Mouse (Mus musculus): ENCODE results near the gene Cdc42ep1.
"Not testable (repeated sequence)": the region's sequence is repeated elsewhere in the genome, so short reads cannot be mapped to it uniquely, and the experiment has no call there.

The Cdc42ep1 gene

DNA sequence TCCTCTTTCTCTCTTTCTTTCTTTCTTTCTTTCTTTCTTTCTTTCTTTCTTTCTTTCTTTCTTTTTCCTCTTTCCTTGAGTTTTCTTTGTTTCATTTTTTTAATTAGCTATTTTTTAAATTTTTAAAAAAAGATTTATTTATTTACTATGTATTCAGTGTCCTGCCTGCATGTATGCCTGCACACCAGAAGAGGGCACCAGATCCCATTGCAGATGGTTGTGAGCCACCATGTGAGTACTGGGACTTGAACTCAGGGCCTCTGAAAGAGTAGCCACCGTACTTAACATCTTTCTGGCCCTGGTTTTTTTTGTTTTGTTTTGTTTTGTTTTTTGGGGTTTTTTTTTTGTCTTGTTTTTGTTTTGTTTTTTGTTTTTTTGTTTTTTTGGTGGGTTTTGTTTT, 12.8 kb upstream of the Cdc42ep1 start:
- no peak for DNase-seq (ENCODE audit: low spot score)

DNA sequence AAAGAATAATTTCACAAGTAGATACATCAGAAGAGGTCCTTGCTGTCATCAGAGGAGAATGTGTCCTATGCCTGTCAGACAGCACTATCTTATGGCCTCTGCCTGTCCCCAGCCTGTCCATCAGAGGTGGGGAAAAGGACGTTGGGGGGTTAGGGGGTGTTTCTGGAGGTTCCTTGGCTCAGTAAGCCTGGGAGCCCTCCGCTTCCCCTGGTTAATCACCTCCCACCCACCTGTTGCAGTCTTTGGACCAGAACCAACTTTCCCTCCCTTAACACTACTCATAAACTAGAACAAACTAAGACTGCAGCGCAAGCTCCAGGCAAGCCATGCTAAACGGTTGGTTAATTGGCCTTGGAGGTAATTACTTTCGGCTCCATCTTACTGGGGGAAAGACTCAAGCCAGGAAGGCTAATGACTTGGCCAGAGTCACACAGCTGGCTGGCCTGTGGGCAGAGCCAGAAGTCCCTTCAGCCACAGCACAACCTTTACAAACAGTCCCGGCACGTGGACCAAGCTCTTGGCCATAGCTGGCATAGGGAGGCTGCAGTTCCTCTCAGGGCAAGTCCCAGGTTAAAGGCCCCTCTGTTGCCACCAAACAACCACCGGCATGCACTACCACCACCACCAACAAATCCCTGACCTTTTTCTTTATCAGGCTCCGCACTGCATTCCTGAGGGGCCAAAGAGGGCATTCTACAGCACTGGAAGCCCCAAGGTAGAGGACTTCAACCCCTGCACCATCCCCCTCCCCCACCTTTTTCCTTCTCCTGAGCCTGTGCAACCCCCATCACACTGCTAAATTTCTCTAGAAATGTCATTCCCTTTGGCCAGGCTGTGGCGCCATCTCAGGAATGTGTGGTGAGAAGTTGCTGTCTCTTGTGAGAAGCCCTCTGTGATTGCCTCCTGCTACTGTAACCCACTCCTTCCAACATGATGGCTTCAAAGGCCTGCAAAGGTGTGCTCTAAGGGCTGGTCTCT, 11.4 kb upstream of the Cdc42ep1 start:
- DNase-seq (ENCODE audit: low spot score), result no peak

DNA sequence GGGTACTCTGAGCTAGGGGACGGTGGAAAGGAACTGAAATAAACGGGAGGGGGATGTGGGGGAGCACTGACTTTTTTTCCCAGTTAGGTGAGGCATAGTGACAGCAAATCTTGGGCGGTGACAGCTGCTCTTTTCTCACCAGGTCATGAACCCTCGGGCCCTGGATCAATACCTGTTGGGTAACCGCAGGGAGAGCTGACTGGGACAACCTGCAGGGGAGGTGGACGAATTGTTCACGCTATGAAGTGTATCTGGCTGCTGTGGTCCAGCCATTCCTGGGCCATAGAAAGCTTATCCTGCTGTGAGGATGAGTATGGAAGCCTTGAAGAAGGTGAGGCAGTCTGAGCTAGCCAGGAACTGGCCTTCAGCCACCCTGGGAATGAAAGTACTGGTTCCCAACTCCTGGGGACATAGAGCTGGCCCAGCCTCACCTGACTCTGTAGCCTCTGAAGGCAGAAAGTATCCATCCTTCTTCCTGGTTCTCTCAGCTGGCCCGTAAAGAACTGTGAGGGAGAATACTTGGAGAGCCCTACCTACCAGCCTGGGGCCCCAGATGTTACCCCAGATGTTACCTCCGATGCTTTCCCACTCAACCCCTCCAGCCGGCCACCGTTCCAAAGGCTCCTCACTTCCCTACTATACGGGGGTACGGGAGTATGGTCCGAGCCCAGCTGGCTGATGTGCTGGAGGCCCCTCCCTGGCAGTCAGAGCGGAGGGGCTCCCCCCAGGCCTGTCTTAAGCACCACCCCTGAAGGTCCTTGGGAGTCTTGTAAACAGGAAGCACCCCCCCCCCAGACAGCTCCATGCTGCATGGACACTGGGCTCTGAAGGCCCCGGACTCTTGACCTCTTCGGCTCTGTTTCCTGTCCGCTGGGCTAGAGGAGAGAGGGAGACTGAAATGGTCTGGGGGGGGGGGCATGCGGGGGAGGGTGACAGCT, 10.4 kb upstream of the Cdc42ep1 start:
- peak; percentile 66 for DNase-seq (ENCODE audit: low spot score)

DNA sequence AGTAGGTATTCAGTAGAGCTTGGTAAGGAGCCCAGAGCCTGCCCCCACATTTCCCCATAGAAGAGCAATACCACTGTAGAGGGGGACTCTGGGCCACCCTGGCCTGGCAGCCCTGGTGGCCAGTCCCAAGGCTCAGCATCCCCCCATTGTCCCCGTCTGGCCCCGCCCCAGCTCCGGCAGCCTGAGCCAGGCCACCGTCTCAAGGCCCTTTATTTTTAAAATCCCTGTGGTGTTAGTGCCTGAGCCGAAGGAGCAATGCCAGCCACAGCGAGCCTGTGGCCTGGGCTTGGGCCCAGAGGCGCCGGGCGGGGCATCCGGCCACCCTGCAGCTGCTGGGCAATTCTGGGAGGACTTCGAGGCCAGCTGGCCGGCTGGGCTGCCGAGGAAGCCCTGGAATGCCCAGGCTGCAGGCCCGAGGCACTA, 9.7 kb upstream of the Cdc42ep1 start:
- peak; percentile 70 for DNase-seq (ENCODE audit: low spot score)

DNA sequence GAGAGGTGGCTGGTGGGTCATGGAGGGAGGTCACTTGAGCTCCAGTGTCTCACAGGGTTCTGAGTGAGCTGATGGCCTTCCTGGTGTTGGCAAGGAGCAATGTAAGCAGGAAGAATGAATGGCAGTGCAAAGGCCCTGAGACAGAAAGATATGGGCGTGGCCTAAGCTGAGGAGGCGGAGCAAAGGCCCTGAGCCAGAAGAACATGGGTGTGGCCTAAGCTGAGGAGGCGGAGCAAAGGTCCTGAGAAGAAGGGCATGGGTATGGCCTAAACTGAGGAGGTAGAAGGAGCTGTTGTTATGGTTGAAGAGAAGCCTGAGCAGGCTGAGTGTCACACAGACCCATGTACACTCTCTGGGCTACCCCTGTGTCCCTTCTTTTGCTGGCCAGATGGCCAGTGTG, 8.8 kb upstream of the Cdc42ep1 start:
- DNase-seq (ENCODE audit: low spot score), result peak; percentile 23

DNA sequence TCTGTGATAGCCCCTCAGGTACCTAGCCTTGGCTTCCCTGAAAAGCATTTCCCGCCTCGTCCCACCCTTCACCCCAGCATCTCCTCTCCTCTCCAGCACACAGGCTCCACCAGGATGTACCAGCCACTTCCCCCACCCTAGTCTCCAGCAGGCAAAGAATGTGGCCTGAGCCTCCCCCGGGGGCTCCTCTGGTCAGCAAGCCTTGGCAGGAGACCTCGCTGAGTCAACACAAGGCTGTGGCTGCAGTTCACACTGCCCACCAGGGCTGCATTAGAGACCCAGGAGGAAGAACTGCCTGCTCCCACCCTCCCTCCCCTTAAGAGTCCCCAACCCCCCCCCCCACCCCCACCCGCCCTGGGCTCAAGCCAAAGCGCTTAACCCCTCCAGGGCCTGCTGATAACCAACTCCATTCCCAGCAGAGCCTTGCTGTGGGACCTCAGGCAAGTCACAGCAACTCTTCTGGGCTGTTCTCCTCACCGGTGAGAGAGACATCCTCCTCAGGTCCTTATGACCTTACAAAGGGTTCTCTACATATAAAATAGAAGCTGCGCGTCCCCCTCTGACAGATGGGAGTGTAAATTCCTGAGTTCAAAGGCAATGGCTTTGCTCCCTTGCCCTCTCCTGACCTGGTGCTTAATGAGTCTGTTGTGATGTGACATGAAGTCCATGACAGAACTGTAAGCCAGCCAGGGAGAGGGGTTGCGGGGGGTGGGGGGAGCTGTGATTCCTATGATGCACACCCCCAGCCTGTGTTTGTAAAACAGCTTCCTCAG, 8.0 kb upstream of the Cdc42ep1 start:
- DNase-seq (ENCODE audit: low spot score), result peak; percentile 19

DNA sequence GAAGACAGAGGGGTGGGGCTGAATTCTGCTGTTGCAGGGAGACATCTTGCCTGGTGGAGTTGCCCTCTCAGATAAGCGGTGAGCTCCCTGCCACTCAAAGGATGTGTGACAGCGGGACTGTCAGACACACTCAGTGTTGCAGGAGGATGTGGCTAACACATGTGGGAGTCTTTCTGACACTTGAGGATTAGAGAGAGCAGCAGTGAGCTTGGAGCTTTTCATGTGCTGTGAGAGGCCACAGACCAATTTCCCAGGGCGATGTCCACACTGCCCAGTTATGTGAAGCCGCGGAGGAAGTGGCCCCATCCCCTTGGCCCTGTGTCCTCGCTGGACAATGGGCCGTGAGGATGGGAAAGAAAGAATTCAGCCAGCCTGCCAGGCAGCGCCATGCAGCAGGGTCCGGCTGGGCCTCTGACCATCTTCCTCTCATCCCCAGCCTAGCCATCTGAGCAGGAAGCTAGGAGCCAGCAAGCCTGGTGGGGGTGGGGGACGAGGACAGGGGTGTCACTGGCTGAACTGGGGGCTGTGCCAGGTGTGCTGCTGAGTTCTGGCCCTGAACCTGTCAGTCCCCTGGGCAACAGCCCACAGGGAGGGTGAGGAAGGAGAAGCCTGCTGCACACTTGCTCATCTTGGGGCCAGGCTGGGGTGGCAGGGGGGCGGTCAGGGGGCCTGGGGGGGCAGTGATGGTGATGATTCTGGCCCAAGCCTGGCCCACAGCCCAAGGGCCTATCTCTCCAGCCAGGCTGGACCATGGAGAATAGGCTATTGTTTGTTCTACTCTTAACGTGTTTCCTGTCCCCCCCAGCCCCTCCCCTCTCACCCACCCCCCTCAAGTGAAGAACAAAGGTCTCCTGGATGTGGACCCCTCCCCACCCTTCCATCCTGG, 7.0 kb upstream of the Cdc42ep1 start:
- peak; percentile 69 for DNase-seq (ENCODE audit: low spot score)

DNA sequence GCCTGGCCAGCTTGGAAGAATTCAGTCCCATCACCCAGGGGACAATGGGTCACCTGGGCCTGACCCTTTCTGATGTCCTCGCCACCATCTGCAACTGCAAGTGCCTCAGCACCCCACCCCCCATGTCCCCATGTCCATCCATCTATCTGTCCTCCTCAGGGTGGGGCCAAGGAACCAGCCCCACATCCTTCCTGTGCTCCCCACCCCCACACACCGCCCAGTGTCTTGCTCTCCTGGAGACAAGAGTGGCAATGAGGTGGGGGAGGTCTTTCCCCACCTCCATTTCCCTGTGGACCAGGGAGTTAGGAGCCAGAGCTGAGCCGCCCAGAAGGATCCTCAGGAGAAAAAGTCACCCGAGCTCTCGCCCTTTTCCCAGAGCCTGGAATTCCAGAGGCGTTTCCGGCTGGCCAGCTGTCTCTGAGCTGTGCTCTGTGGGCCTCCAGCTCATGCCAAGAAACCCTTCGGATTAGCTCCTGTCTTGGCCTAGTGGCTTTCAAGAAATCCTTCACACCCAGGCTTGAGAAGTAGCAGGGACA, 6.3 kb upstream of the Cdc42ep1 start:
- no peak for DNase-seq (ENCODE audit: low spot score)

DNA sequence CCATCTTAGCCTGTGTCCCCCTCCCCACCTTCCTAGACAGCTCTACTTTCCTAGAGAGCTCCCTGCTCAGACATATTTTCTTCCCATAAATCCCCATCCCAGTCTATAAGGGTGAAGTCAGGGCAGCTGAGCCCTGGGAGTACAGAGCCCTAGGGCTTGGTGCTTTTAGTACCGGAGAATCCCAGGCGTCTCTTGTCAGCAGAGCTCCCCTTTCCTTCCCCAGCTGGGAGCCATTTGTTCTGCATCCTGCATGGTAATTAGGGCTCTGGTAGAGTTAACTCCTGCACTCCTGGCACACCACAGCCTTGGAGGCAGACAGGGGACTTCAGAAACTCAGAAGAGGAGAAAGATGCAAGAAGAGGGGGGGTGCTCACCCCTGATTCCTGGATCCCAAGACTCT, 2.7 kb upstream of the Cdc42ep1 start:
- peak; percentile 83 for DNase-seq (ENCODE audit: low spot score)

DNA sequence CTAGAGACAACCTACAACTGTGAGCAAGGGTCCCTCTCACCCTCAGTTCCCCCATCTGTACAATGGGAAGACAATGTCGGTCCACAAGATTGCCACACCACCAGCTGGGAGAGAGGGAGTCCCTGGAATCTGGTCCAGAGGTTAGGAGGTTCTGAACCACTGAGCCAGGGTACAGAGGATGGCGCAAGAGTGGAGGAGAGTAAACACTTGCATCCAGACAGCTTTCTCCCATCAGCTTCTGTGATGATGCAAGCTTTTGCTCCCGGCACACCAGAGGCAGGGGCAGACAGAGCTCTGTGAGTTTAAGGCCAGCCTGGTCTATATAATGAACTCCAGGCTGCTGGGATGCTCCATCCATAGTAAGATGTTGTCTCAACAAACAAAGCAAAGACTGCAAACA, 2.2 kb upstream of the Cdc42ep1 start:
- no peak for DNase-seq (ENCODE audit: low spot score)

DNA sequence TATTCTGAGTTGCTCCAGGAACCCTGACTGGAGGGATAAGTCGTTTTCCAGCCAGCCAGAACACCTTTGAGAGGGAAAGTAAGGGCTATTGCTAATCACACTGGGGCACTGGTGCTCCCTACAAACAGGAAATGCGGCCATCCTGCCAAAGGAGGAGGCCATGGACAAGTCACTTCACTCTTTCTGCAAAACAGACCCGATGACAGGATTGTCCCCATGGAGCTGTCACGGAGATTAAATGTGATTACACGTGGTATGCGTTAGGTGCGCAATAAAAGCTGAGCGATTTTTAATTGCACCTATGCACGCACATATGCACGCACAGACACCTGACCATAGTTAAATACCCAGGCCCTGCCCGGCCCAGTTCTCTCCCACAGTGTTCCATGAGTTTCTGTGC, 1.7 kb upstream of the Cdc42ep1 start:
- DNase-seq (ENCODE audit: low spot score), result no peak

DNA sequence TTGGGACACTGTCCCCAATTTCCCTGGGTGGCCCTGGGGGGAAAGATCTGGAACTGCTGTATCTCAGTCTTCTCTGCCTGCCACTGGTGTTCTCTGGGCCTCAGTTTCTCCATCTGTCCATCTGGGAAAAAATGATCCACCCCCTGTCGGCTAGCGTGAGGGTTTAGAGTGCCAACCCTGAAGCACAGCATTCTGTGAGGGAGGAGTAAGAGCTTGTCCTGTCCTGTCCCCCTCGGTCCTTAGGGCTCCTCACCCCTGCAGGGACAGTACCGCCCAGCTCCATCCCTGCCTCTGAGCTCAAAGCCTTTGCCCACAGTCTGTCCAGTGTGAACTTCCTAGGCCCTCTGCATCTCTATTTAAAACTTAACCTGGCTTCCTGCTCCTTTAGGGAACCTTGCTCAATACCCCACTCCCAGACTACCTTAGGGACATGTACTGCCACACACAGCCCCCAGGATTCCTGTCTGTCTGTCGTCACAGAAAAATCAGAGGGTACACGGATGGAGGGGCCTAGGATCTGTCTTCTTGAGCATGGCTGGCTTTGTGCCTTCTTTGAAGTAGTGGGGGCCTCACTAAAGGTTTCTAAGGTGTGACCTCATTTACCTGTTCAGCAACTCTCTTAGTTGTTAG, 1.1 kb upstream of the Cdc42ep1 start:
- no peak for DNase-seq (ENCODE audit: low spot score)

DNA sequence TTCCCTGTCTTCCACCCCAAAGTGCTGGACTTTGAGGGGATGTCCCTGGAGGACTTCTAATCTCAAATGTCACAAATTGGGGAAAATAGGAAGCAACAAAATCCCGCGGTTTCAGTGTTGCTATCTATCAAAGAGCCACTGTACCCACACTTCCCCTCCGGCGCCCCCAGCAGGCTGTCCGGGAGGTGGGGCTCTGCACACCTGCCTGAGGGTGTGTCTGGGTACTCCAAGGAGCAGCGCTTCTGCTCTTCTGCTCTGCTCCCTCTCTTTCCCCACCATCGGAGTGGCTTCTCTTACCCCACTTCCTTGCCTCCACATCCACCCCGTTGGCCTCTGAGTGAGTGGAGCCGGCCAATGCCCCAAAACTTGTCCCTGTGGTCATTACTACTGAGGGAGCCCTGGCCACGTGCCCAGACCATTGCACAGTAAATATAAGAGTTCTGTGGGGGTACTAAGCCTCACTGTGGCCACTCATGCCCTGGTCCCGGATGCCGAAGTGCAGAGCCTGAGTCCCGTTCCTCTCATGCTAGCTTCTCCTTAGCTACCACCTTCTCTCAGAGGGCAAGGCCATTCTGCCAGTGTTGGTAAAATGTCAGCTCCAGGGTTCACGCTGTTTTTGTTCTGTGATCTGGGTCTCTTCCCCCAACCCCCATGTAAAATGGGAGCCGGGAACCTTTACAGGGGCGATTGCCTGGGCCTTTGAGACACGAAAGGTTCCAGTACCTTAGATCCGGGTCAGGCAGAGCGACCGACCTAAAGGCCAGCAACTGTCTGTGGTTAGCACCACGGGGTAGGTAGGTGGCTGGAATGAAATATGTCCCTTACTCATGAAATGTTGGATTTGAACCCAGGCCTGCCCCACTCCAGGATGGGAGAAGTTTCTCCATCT, 1.4 kb downstream of the Cdc42ep1 start:
- DNase-seq (ENCODE audit: low spot score), result peak; percentile 23

DNA sequence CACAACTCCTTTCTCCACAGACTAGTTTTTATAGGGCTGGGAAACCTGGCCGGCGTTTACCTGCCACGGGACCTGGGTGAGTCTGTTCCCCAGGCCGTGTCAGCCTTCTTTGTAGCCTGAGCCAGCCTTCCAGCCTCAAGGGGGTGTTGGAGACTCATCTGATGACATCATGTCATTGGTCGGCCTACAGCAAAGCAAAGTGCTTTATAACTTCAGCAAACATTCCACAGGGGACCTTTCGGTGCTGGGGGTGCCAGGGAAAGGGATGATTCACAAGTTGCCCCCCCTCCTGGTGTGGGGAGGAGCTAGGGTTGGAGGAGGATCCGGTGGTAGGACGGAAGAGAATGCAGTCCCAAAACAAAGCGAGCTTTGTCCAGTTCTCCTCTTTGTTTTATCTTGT, 2.4 kb downstream of the Cdc42ep1 start:
- peak; percentile 42 for DNase-seq (ENCODE audit: low spot score)

DNA sequence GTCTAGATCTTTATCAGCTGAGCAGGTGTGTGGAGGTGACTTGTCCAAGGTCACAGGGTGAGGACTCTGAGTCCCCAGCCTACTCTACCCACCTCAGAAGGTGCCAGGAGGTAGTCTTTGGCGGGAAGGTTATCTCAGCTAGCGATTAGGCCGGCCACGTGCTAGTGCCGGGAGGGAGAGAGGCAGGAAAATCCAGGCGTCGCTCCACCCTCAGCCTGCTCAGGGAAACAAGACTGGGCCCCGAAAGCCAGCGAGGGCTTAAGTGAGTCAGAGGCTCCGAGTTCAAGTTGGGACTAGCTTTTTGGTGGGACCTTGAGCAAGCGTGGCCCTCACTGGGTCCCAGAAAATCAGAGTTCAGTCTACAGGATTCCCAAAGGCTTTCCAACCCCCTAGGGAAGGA, 2.9 kb downstream of the Cdc42ep1 start:
- DNase-seq (ENCODE audit: low spot score), result no peak

DNA sequence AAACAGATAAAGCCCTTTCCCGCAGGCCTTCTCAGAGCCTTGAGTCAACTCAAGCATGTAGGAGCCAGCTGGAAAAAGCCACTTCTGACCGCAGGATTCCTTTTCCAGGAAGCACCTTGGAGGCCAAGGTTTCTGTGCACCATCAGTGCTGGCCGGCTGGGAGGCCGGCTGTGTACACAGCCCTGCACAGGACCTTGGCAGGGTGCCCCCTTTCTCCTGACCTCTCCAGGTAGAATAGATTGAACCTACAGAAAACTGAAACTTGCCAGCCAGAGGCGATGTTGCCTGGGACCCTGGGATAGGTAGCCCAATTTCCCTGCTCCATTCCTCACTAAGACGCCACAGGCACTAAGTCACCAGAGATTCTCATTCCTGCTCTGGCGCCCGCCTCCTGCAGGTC, 3.4 kb downstream of the Cdc42ep1 start:
- DNase-seq (ENCODE audit: low spot score), result no peak

DNA sequence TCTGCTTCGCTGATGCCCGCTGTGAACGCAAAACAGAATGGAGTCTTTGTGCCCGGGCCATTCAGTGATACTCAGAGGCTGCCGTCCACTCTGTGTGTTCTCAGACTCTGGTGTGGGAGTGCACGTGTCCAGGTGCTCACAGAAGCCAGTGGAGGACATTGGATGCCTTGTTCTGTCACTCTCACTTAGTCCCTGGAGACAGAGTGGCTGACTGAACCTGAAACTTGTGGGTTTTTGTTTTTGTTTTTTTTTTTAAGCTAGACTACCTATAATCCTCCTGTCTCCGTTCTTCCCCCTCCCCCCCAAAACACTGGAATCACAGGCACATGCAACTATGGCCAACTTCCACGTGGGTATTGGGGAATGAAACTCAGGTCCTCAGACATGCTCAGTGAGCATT, 3.9 kb downstream of the Cdc42ep1 start:
- no peak for DNase-seq (ENCODE audit: low spot score)

DNA sequence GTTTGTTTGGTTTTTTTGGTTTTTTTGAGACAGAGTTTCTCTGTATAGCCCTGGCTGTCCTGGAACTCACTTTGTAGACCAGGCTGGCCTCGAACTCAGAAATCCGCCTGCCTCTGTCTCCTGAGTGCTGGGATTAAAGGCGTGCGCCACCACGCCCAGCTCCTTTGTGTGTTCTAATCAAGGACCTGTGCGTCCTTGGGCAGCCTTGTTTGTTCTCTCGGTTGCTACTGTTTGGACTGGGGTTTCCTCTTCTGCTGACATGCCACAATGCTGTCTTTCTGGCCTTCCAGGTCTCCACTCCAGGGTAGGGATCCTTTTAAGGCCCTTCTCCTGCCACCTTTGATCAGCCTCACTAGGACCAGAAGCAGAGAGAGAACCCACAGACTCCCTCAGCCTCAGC, 4.4 kb downstream of the Cdc42ep1 start:
- not testable (repeated sequence) for DNase-seq (ENCODE audit: low spot score)

DNA sequence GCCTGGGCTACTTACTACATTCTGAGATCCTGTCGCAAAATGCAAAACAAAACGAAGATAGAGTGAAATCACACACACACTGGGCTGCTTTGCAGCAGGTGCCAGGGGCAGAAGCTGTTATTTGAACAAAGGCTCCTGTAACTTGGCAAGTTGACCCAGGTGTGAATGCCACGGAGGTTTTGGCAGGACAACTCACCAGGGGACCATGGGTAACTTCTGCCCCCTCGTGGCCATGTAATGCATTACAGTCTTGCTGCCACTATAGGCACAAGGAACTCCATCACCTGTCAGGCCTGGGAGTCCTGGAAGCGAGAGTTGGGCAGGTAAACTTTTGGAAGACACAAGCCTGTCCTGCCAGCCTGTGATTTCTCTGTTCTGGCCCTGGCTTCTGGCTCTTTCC, 6.0 kb downstream of the Cdc42ep1 start:
- peak; percentile 88 for DNase-seq (ENCODE audit: low spot score)
